Mouse (Mus musculus) embryonic facial prominence, embryonic 10.5 days (tissue): ENCODE data around the gene Arnt2. TPM values are rescaled to one million over a fixed set of nuclear protein-coding genes. Genes with fewer than 3 reads are reported as not detected.

Experiments
- DNase-seq: peaks from one replicate; pipeline ENCODE4 v3.0.0-alpha.2; 2017; ENCODE audit warnings: low spot score
- H3K27ac ChIP-seq: fragments of 300-500 bp; sonication (generic); replicated peaks from 2 replicates; pipeline ENCODE4 v1.5.1; 2016; ENCODE audit warnings: mild to moderate bottlenecking
- H3K27me3 ChIP-seq: fragments of 300-500 bp; sonication (generic); replicated peaks from 2 replicates; pipeline ENCODE4 v1.6.1; 2016; ENCODE audit warnings: low read depth, mild to moderate bottlenecking; ENCODE audit not compliant: poor library complexity, severe bottlenecking
- H3K36me3 ChIP-seq: fragments of 300-500 bp; sonication (generic); replicated peaks from 2 replicates; pipeline ENCODE4 v1.6.1; 2016; ENCODE audit warnings: mild to moderate bottlenecking, moderate library complexity
- H3K4me1 ChIP-seq: fragments of 300-500 bp; sonication (generic); 2 replicates; pipeline ENCODE4 v1.6.1; 2016
- H3K4me3 ChIP-seq: fragments of 300-500 bp; sonication (generic); 2 replicates; pipeline ENCODE4 v1.5.1; 2016; ENCODE audit warnings: mild to moderate bottlenecking, moderate library complexity
- H3K9me3 ChIP-seq: fragments of 300-500 bp; sonication (generic); 2 replicates; pipeline ENCODE4 v1.6.1; 2016; ENCODE audit warnings: mild to moderate bottlenecking
- WGBS: fragments of 180-500 bp; shearing (Covaris S2); methylation state at CpG from one replicate; pipeline ENCODE4 v1.1.7; 2016; 5-methylcytosine and 5-hydroxymethylcytosine counted together
- polyA plus RNA-seq: library from polyadenylated mRNA; unstranded; fragments of >200 nt; fragmentation: Nextera tagmentation; extraction: Ambion mirVana; gene quantifications from 2 replicates; pipeline ENCODE4 v1.2.1, GENCODE M21; 2016

The Arnt2 gene
- polyA plus RNA-seq, 1 experiment from 2014 or later = 22.2 TPM

GRCm38 (mm10) chr7:84355619-84356570, 54.1 kb downstream of the Arnt2 start:
- Histone ChIP-seq H3K4me3 (no peak overlapping the region), H3K9me3 (no peaks in the 10 kb centered on the region), H3K27me3 (no peaks in the 10 kb centered on the region), H3K36me3 (peaks cover 48% of the 10 kb centered on the region), H3K27ac (no peak overlapping the region), H3K4me1 (no peaks in the 10 kb centered on the region)
- peak; percentile 35 for DNase-seq
- WGBS = 77% methylated on average over 10 of the region's 10 CpGs

- H3K27me3 ChIP-seq = no peaks in the 10 kb centered on the region
- H3K4me1 ChIP-seq = no peaks in the 10 kb centered on the region
- no peak overlapping the region for H3K27ac ChIP-seq
- no peaks in the 10 kb centered on the region for H3K9me3 ChIP-seq
- WGBS = 91% methylated on average over 2 of the region's 2 CpGs
- no peak overlapping the region for H3K4me3 ChIP-seq
- peaks cover 43% of the 10 kb centered on the region for H3K36me3 ChIP-seq
- no peak for DNase-seq
Observed at GRCm38 (mm10) chr7:84354890-84355289, 55.1 kb downstream of the Arnt2 start.

- H3K27me3 ChIP-seq = no peaks in the 10 kb centered on the region
- H3K4me3 ChIP-seq = no peak overlapping the region
- no peaks in the 10 kb centered on the region for H3K4me1 ChIP-seq
- no peaks in the 10 kb centered on the region for H3K9me3 ChIP-seq
- no peak for DNase-seq
- H3K27ac ChIP-seq = no peak overlapping the region
- peaks cover 58% of the 10 kb centered on the region for H3K36me3 ChIP-seq
Observed at GRCm38 (mm10) chr7:84350529-84350928, 59.4 kb downstream of the Arnt2 start.

GRCm38 (mm10) chr7:84349976-84350375, 60.0 kb downstream of the Arnt2 start:
- no peak for DNase-seq

GRCm38 (mm10) chr7:84348145-84348911, 61.6 kb downstream of the Arnt2 start:
- 89% methylated on average over 9 of the region's 9 CpGs for WGBS
- Histone ChIP-seq H3K4me1 (no peaks in the 10 kb centered on the region), H3K27me3 (no peaks in the 10 kb centered on the region), H3K27ac (no peak overlapping the region), H3K9me3 (peaks cover 9% of the 10 kb centered on the region), H3K4me3 (no peak overlapping the region), H3K36me3 (peaks cover 76% of the 10 kb centered on the region)
- DNase-seq = no peak

More at GRCm38 (mm10) chr7:84349976-84350375, 60.0 kb downstream of the Arnt2 start:
- 84% methylated on average over 2 of the region's 2 CpGs for WGBS
- H3K4me1 ChIP-seq = no peaks in the 10 kb centered on the region
- no peaks in the 10 kb centered on the region for H3K27me3 ChIP-seq
- H3K36me3 ChIP-seq = peaks cover 63% of the 10 kb centered on the region
- H3K9me3 ChIP-seq = no peaks in the 10 kb centered on the region
- no peak overlapping the region for H3K27ac ChIP-seq
- no peak overlapping the region for H3K4me3 ChIP-seq

GRCm38 (mm10) chr7:84343160-84343559, 66.8 kb downstream of the Arnt2 start:
- Histone ChIP-seq H3K4me1 (no peaks in the 10 kb centered on the region), H3K9me3 (peaks cover 12% of the 10 kb centered on the region), H3K27ac (no peak overlapping the region), H3K36me3 (peaks cover 77% of the 10 kb centered on the region), H3K27me3 (no peaks in the 10 kb centered on the region), H3K4me3 (no peak overlapping the region)
- 94% methylated on average over 3 of the region's 3 CpGs for WGBS
- DNase-seq = no peak

GRCm38 (mm10) chr7:84341001-84341400, 69.0 kb downstream of the Arnt2 start:
- Histone ChIP-seq H3K36me3 (peaks cover 71% of the 10 kb centered on the region), H3K4me1 (no peaks in the 10 kb centered on the region), H3K9me3 (peaks cover 12% of the 10 kb centered on the region), H3K27me3 (no peaks in the 10 kb centered on the region), H3K27ac (no peak overlapping the region), H3K4me3 (no peak overlapping the region)
- WGBS = 82% methylated on average over 1 of the region's 1 CpGs
- no peak for DNase-seq

- Histone ChIP-seq H3K9me3 (peaks cover 11% of the 10 kb centered on the region), H3K27ac (no peak overlapping the region), H3K4me3 (no peak overlapping the region), H3K4me1 (no peaks in the 10 kb centered on the region), H3K36me3 (peaks cover 56% of the 10 kb centered on the region), H3K27me3 (no peaks in the 10 kb centered on the region)
- 90% methylated on average over 1 of the region's 1 CpGs for WGBS
- no peak for DNase-seq
Observed at GRCm38 (mm10) chr7:84339186-84339585, 70.8 kb downstream of the Arnt2 start.

GRCm38 (mm10) chr7:84337768-84338167, 72.2 kb downstream of the Arnt2 start:
- Histone ChIP-seq H3K36me3 (peaks cover 50% of the 10 kb centered on the region), H3K4me3 (no peak overlapping the region), H3K9me3 (no peaks in the 10 kb centered on the region), H3K27me3 (no peaks in the 10 kb centered on the region), H3K4me1 (no peaks in the 10 kb centered on the region), H3K27ac (no peak overlapping the region)
- DNase-seq = no peak
- WGBS = 89% methylated on average over 4 of the region's 4 CpGs

GRCm38 (mm10) chr7:84336907-84337306, 73.1 kb downstream of the Arnt2 start:
- Histone ChIP-seq H3K36me3 (peaks cover 42% of the 10 kb centered on the region), H3K27me3 (no peaks in the 10 kb centered on the region), H3K4me1 (no peaks in the 10 kb centered on the region), H3K27ac (no peak overlapping the region), H3K4me3 (no peak overlapping the region), H3K9me3 (no peaks in the 10 kb centered on the region)
- WGBS = 90% methylated on average over 4 of the region's 4 CpGs
- no peak for DNase-seq

GRCm38 (mm10) chr7:84336580-84336886, 73.4 kb downstream of the Arnt2 start:
- peaks cover 41% of the 10 kb centered on the region for H3K36me3 ChIP-seq
- no peak overlapping the region for H3K4me3 ChIP-seq
- no peak overlapping the region for H3K27ac ChIP-seq
- no peaks in the 10 kb centered on the region for H3K9me3 ChIP-seq
- DNase-seq = no peak
- no peaks in the 10 kb centered on the region for H3K4me1 ChIP-seq
- WGBS = 63% methylated on average over 2 of the region's 2 CpGs
- no peaks in the 10 kb centered on the region for H3K27me3 ChIP-seq

- peaks cover 42% of the 10 kb centered on the region for H3K36me3 ChIP-seq
- no peak overlapping the region for H3K27ac ChIP-seq
- WGBS = 77% methylated on average over 6 of the region's 6 CpGs
- H3K27me3 ChIP-seq = no peaks in the 10 kb centered on the region
- no peak for DNase-seq
- no peaks in the 10 kb centered on the region for H3K9me3 ChIP-seq
- no peak overlapping the region for H3K4me3 ChIP-seq
- no peaks in the 10 kb centered on the region for H3K4me1 ChIP-seq
Observed at GRCm38 (mm10) chr7:84335766-84336579, 74.0 kb downstream of the Arnt2 start.
